Mouse (Mus musculus): ENCODE measurements at regions not wholly inside any gene's neighbourhood (a gene's known extent, or its start where the extent isn't known, plus 50 kb on each side); places are given as distances from the start of the nearest gene placed in this dataset.

- no peak for TF ChIP-seq CTCF (IDR thresholded peaks at IDR 0.05; ENCODE audit: borderline replicate concordance, insufficient read depth, low read depth, low read length)
- TF ChIP-seq POLR2A (IDR thresholded peaks at IDR 0.05; ENCODE audit: borderline replicate concordance, insufficient read depth, low read length): no peak
Observed at GRCm38 (mm10) chr3:21678265-21678664, 398.2 kb upstream of the Tbl1xr1 start.
